Mouse (Mus musculus): ENCODE data around the gene Galnt18.

Gene Galnt18

GRCm38 (mm10) chr7:111776160-111776559, 3.6 kb downstream of the Galnt18 start:
- ATAC-seq (ENCODE audit: insufficient number of reproducible peaks, low FRiP score, low TSS enrichment), result no peak

GRCm38 (mm10) chr7:111772398-111772797, 7.4 kb downstream of the Galnt18 start:
- ATAC-seq (ENCODE audit: insufficient number of reproducible peaks, low FRiP score, low TSS enrichment), result no peak

- ATAC-seq (ENCODE audit: insufficient number of reproducible peaks, low FRiP score, low TSS enrichment), result no peak
Observed at GRCm38 (mm10) chr7:111771251-111771801, 8.5 kb downstream of the Galnt18 start.

GRCm38 (mm10) chr7:111770585-111770984, 9.2 kb downstream of the Galnt18 start:
- no peak for ATAC-seq (ENCODE audit: insufficient number of reproducible peaks, low FRiP score, low TSS enrichment)

- ATAC-seq (ENCODE audit: insufficient number of reproducible peaks, low FRiP score, low TSS enrichment), result no peak
Observed at GRCm38 (mm10) chr7:111766145-111766767, 13.5 kb downstream of the Galnt18 start.

DNA sequence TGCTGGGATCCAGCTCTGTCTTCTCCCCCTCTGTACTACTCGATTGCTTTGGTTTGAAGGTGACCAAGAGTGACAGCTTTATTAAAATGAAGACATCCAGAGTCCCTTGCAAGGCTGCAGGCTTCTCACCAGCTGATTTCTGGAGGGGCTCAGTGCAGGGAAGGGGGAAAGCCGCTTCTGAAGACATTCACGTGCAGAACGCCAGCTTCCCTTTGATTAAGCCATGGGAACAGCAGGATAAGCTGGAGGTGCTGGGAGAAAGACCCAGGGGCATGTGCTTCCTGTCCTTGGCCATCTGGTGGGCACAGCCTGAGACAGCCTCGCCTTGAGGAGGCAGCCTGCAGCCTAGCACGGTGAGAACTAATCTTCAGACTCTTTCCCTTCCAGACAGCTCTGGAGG, 17.0 kb downstream of the Galnt18 start:
- no peak for ATAC-seq (ENCODE audit: insufficient number of reproducible peaks, low FRiP score, low TSS enrichment)

DNA sequence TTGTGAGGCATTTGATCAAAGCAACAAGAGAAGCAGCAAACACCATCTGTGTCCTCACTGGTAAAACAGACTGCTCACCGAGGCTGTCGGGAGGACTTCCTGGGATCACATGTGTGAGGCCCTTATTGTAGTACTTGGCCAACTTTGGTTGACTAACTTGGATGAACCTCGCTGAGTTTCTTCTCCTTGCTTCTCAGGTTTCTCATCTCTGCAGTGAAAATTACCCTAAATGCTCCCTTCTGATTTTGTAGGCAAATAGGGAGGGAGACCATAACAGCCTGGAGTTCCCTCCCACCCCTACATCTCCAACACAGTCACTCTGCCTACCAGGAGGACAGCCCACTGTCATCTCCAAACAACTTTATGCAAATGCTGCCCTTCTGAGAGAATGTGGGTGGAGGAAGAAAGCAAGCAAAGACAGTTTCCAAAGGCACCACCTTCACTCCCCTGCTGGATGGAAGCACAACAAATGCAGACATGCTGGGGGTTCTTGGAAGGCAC, 31.2 kb downstream of the Galnt18 start:
- ATAC-seq (ENCODE audit: insufficient number of reproducible peaks, low FRiP score, low TSS enrichment), result no peak

GRCm38 (mm10) chr7:111744770-111745169, 35.0 kb downstream of the Galnt18 start:
- ATAC-seq (ENCODE audit: insufficient number of reproducible peaks, low FRiP score, low TSS enrichment), result no peak

GRCm38 (mm10) chr7:111741595-111741994, 38.2 kb downstream of the Galnt18 start:
- ATAC-seq (ENCODE audit: insufficient number of reproducible peaks, low FRiP score, low TSS enrichment), result 0 out of 2 replicates have a peak, but pooled peaks have one; percentile 46

- no peak for ATAC-seq (ENCODE audit: insufficient number of reproducible peaks, low FRiP score, low TSS enrichment)
Observed at GRCm38 (mm10) chr7:111740091-111740490, 39.7 kb downstream of the Galnt18 start.

GRCm38 (mm10) chr7:111739371-111739765, 40.4 kb downstream of the Galnt18 start:
- no peak for ATAC-seq (ENCODE audit: insufficient number of reproducible peaks, low FRiP score, low TSS enrichment)

- no peak for ATAC-seq (ENCODE audit: insufficient number of reproducible peaks, low FRiP score, low TSS enrichment)
Observed at GRCm38 (mm10) chr7:111738456-111739370, 41.1 kb downstream of the Galnt18 start.

DNA sequence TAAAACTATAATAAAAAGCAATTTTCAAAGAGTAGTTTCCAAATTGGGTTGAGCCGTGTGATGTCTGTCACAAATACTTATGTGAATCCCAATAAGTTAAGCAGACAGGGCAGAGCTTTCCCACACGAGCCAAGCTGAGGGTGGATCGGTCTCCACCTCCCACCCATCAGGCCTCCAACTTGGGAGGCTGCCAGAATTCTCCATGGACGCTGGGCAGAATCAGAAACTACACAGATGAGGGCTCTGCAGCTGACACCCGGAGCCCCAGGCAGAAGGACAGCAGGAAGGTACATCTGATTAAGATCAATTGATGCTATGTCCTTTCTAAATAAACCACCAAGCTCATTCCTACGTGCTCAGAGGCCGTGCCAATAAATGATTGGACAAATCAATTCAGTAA, 42.4 kb downstream of the Galnt18 start:
- ATAC-seq (ENCODE audit: insufficient number of reproducible peaks, low FRiP score, low TSS enrichment), result no peak

- no peak for ATAC-seq (ENCODE audit: insufficient number of reproducible peaks, low FRiP score, low TSS enrichment)
Observed at GRCm38 (mm10) chr7:111736365-111736764, 43.4 kb downstream of the Galnt18 start.

DNA sequence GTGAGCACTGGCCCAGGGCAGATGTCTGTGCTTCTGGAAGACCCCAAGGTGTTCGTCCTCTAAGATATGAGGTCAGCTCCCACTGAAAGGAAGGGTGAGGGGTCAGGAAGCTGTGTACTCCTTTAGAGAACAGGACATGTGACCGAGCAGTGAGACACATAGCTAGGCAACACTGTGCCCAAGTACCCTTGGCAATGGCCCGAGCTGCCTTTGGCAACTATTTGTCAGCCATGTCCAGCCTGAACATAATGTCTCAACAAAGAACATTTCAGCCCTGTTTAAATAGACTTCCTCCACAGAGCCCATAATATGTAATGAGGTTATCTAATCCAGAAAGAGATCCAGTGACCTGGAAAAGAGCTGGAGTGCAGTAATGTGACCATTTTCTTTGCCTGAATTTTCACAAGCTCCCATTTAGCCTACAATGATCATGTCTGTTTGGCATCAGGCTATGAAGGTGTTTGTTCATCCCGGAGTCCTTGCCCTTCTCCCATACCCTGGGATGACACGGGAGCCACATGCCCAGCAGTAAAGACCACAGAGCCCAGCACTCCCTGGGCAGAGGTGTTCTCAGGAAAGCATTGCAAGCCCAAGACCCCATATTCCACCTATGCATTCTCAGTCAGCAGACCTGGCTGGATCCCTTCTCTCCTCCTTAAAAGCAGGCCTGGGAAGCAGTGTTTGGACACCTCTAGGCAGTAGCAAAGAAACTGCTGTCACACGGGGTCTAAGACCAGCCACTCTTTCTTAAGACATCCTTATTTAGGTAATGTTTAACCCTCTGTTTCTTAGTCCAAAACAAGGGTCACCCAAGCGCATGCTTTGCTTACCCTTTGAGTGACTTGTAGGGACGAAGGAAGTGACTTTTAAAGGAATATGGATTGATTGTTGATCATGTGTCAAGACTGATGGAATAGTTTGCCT, 49.2 kb downstream of the Galnt18 start:
- no peak for ATAC-seq (ENCODE audit: insufficient number of reproducible peaks, low FRiP score, low TSS enrichment)

- no peak for ATAC-seq (ENCODE audit: insufficient number of reproducible peaks, low FRiP score, low TSS enrichment)
Observed at GRCm38 (mm10) chr7:111726928-111727327, 52.8 kb downstream of the Galnt18 start.

- ATAC-seq (ENCODE audit: insufficient number of reproducible peaks, low FRiP score, low TSS enrichment), result no peak
Observed at GRCm38 (mm10) chr7:111724730-111725129, 55.0 kb downstream of the Galnt18 start.

GRCm38 (mm10) chr7:111724004-111724403, 55.8 kb downstream of the Galnt18 start:
- no peak for ATAC-seq (ENCODE audit: insufficient number of reproducible peaks, low FRiP score, low TSS enrichment)

DNA sequence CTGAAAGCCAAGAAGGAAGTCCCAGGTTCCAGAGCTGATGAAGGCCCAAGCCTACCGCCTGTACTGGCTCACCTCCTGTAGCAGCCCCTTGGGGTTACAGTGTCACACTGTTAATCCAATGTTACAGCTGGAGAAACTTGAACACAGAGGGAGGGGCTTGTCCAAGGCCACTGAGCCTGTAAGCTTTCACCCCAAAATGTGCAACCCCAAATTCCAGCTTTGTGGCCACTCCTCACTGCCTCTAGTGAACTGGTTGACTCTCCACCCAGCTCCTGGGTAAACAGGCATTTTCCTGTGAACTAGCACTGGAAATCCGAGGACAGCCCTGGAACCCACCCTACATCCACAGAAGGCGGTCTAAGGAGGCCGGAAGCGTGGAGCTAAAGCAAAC, 58.5 kb downstream of the Galnt18 start:
- ATAC-seq (ENCODE audit: insufficient number of reproducible peaks, low FRiP score, low TSS enrichment), result no peak

All from cerebellum, adult (tissue).